Mouse (Mus musculus): ENCODE measurements at regions not wholly inside any gene's neighbourhood (a gene's known extent, or its start where the extent isn't known, plus 50 kb on each side); places are given as distances from the start of the nearest gene placed in this dataset.
"Not testable (repeated sequence)": the region's sequence is repeated elsewhere in the genome, so short reads cannot be mapped to it uniquely, and the experiment has no call there.

DNA sequence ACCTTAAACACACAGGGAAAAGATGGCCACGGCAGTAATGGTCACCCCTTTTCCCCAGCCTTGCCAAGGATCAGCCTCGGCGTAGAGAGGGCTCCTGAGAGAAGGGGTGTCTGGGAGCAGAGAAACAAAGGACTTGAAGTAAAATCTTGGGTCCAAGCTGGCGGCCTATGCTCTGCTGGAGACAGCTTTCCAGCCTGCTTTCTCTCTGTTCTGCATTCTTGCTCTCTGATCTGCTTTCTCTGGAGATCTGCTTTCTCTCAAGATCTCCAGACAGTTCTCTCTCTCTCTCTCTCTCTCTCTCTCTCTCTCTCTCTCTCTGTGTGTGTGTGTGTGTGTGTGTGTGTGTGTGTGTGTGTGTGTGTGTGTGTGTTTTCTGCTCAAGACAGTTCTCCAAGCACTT is 140.3 kb downstream of the Sptssa start:
- H3K9ac ChIP-seq; H3K4me1 ChIP-seq; H3K9me3 ChIP-seq; H3K4me3 ChIP-seq (replicated peaks); H3K4me2 ChIP-seq; H3K36me3 ChIP-seq; H3K27me3 ChIP-seq (replicated peaks): not testable (repeated sequence)
- H3K27ac ChIP-seq: peak overlapping the region; percentile 76
- WGBS: 44% methylated on average over 4 of the region's 4 CpGs
- ATAC-seq (ENCODE audit: insufficient read depth, low FRiP score, low read depth): peak; percentile 27; the same call in 1 of the 2 replicates

DNA sequence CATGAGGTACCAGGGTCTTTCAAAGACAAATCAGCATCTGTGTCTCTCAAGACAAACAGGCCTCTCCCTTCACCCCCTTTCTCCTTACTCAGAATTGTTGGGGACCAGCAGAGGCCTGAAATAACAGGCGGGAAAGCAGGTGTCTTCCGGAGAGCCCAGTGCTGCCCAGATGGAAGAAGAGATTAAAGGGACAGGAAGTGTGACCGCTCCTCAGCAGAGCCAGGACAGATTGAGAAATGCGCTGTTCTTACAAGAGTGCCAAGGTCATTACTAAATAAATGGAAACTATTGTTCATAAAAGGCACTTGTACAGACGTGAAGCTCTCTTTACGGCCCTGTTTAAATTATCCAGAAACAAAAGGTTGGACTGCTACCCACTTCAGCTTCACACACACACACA is 146.5 kb downstream of the Sptssa start:
- Histone ChIP-seq H3K27ac (peak overlapping the region; percentile 60), H3K36me3 (no peaks in the 10 kb centered on the region), H3K9ac (no peak overlapping the region), H3K9me3 (no peaks in the 10 kb centered on the region), H3K27me3 (replicated peaks) (no peaks in the 10 kb centered on the region), H3K4me3 (replicated peaks) (no peak overlapping the region), H3K4me1 (no peaks in the 10 kb centered on the region; the same call in 1 of the 2 replicates), H3K4me2 (no peak overlapping the region)
- WGBS: 29% methylated on average over 6 of the region's 6 CpGs
- ATAC-seq (ENCODE audit: insufficient read depth, low FRiP score, low read depth): no peak; the same call in 1 of the 2 replicates

DNA sequence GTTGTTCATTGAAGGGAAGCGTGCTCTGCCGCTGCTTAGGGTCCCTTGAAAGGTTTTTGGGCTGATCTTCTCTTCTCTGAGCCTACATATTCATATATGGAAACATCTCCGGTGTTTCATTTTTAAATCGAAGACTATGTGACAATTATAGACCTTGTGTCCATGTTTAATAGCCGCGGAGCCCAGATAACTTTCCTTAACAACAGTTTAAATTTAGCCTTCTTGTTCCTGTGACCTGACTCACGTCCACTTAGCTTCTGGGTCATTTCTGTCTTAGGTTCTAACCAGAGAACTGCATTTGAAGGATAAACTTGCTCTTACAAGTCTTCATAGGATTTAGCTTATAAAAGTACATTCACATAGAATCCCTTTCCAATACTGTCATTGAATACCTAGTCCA is 153.6 kb downstream of the Sptssa start:
- no peak for ATAC-seq (ENCODE audit: insufficient read depth, low FRiP score, low read depth)
- Histone ChIP-seq H3K9me3 (no peaks in the 10 kb centered on the region), H3K9ac (no peak overlapping the region), H3K27me3 (replicated peaks) (no peaks in the 10 kb centered on the region), H3K4me3 (replicated peaks) (no peak overlapping the region), H3K36me3 (no peaks in the 10 kb centered on the region), H3K4me1 (no peaks in the 10 kb centered on the region), H3K4me2 (no peak overlapping the region), H3K27ac (0 out of 2 replicates have a peak overlapping the region, but pooled peaks have one; percentile 4)
- WGBS: 84% methylated on average over 7 of the region's 7 CpGs

DNA sequence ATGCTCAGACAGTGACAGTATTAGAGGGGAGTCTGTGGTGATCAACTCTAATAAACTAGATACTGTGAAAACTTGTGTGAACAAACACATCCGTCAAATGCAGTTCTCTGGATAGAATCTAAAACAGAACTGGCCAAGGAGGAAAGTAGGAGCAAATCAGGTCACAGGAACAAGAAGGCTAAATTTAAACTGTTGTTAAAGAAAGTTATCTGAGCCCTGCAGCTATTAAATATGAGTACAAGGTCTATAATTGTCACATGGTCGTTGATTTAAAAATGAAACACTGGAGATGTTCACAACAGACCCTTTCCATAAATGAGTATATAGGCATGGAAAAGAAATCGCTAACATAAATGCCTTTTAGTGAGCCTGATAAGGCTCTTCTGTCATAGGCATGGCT is 156.4 kb downstream of the Sptssa start:
- no peaks in the 10 kb centered on the region for H3K27me3 ChIP-seq (replicated peaks)
- 0 out of 2 replicates have a peak, but pooled peaks cover 4% of the 10 kb centered on the region for H3K4me1 ChIP-seq
- no peak overlapping the region for H3K27ac ChIP-seq
- ATAC-seq (ENCODE audit: insufficient read depth, low FRiP score, low read depth): no peak
- 60% methylated on average over 3 of the region's 3 CpGs for WGBS
- no peaks in the 10 kb centered on the region for H3K36me3 ChIP-seq
- no peak overlapping the region for H3K4me2 ChIP-seq
- no peaks in the 10 kb centered on the region for H3K9me3 ChIP-seq
- H3K4me3 ChIP-seq (replicated peaks): no peak overlapping the region
- H3K9ac ChIP-seq: no peak overlapping the region

DNA sequence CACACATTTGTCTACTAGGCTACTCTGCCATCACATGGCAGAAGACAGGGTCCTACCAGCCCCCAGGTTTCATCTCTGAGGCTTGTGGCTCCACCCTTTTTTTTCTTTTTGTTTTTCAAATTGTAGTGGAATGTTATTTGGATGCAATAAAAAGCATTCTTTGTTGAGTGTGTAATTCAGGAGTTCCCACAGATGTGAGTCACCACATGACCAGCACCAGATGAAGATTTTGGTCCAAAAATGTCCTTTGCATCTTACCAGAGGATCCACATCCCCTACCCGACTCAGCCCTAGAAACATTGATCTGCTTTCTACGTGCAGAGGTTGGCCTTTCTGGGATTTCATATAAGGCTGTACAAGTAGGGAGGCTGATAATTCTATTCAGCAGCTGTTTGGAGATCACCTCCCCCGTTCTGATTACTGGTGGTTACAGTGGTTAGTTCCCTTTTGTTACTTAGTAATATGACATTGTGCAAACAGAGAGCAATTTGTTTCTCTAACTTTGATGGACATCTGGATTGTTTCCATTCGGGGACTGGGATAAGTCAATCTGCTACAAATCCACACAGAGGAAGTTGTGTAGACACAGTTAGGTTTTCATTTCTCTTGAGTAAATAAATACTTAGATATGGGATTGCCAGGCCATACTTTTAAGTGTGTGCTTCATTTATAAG is 160.5 kb downstream of the Sptssa start:
- Histone ChIP-seq H3K9me3 (no peaks in the 10 kb centered on the region), H3K9ac (no peak overlapping the region), H3K4me3 (replicated peaks) (no peak overlapping the region), H3K4me2 (no peak overlapping the region), H3K4me1 (0 out of 2 replicates have a peak, but pooled peaks cover 10% of the 10 kb centered on the region), H3K27ac (peak overlapping the region; percentile 37), H3K27me3 (replicated peaks) (no peaks in the 10 kb centered on the region), H3K36me3 (no peaks in the 10 kb centered on the region)
- ATAC-seq (ENCODE audit: insufficient read depth, low FRiP score, low read depth): peak; percentile 5; the same call in 1 of the 2 replicates
- 29% methylated on average over 4 of the region's 4 CpGs for WGBS

DNA sequence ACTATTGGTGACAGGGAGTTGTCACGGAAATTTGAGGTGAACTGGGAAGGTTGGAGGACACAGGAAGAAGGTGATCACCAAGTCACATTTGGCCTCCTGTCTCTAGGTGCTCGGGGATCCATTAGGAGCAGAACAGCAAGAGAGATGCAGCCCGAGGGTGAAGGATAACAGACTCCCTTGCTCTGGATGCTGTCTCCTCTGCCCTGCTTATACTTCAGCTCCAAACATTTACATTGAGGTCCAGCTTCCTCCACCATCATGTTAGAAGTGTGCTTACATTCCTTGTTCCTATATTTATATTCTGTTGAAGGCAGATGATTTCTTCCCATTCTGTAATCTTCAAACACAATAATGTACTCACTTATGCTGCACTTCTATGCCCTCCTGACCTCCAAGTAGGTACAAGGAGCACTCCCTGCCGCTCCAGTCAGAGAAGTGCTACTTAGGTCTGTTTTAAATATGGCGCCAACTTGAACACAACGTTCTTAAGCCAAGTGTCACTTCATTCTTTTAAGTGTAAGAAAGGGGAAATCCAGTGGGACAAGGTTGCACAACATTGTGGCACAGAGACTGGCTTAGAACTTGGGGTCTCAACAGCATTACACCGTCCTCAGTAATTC is 161.5 kb downstream of the Sptssa start:
- H3K9me3 ChIP-seq: no peaks in the 10 kb centered on the region
- no peak overlapping the region for H3K9ac ChIP-seq
- 0 out of 2 replicates have a peak, but pooled peaks cover 10% of the 10 kb centered on the region for H3K4me1 ChIP-seq
- H3K27me3 ChIP-seq (replicated peaks): no peaks in the 10 kb centered on the region
- no peak overlapping the region for H3K4me3 ChIP-seq (replicated peaks)
- no peaks in the 10 kb centered on the region for H3K36me3 ChIP-seq
- H3K4me2 ChIP-seq: no peak overlapping the region
- peak overlapping the region; percentile 67 for H3K27ac ChIP-seq
- ATAC-seq (ENCODE audit: insufficient read depth, low FRiP score, low read depth): peak; percentile 33; the same call in 1 of the 2 replicates
- 47% methylated on average over 7 of the region's 7 CpGs for WGBS

DNA sequence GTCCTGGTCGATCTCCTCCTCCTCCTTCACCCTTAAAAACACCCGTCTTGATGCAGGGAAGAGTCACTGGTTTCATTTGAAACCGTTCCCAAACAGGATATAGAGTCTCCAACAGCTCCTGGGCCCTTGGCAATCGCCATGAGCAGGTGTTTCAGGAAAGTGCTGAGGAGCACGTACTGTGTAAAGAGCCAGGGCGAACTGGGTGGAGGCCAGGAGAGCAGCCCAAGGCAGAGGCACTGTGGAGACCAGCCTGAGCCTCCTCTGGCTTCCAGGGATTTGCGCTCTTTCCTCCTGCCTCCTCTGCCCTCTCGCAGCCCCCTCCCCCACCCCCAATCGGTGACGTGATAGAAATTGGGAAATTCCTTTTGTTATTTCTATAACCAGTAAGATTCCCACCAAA is 163.6 kb downstream of the Sptssa start:
- no peaks in the 10 kb centered on the region for H3K9me3 ChIP-seq
- H3K9ac ChIP-seq: no peak overlapping the region
- 45% methylated on average over 10 of the region's 10 CpGs for WGBS
- H3K36me3 ChIP-seq: no peaks in the 10 kb centered on the region
- H3K4me3 ChIP-seq (replicated peaks): no peak overlapping the region
- H3K27ac ChIP-seq: peak overlapping the region; percentile 62; the same call in 1 of the 2 replicates
- ATAC-seq (ENCODE audit: insufficient read depth, low FRiP score, low read depth): no peak
- H3K27me3 ChIP-seq (replicated peaks): no peaks in the 10 kb centered on the region
- H3K4me1 ChIP-seq: 0 out of 2 replicates have a peak, but pooled peaks cover 10% of the 10 kb centered on the region
- H3K4me2 ChIP-seq: no peak overlapping the region

DNA sequence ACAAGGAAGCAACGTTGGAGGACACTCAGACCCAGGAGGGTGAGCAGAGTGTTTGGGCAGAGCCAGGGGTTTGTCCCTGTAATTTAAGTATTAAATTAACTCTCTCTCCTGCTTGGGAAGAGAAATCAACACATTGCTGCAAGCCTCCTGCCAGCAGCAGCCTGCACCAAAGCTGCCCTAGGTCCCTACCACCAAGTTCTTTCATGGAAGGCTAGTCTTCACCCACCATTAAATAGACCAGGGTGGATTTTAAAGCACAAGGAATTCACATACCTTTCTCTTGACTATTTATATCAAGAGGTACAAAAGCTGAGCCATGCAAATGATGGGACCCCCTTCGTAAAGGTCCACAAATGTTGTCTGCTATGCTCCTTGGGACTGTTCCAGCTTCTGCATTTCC is 165.9 kb downstream of the Sptssa start:
- Histone ChIP-seq H3K4me2 (no peak overlapping the region), H3K36me3 (no peaks in the 10 kb centered on the region), H3K9ac (no peak overlapping the region), H3K4me3 (replicated peaks) (no peak overlapping the region), H3K27ac (no peak overlapping the region), H3K9me3 (no peaks in the 10 kb centered on the region), H3K4me1 (0 out of 2 replicates have a peak, but pooled peaks cover 6% of the 10 kb centered on the region), H3K27me3 (replicated peaks) (no peaks in the 10 kb centered on the region)
- ATAC-seq (ENCODE audit: insufficient read depth, low FRiP score, low read depth): no peak
- 80% methylated on average over 2 of the region's 2 CpGs for WGBS

DNA sequence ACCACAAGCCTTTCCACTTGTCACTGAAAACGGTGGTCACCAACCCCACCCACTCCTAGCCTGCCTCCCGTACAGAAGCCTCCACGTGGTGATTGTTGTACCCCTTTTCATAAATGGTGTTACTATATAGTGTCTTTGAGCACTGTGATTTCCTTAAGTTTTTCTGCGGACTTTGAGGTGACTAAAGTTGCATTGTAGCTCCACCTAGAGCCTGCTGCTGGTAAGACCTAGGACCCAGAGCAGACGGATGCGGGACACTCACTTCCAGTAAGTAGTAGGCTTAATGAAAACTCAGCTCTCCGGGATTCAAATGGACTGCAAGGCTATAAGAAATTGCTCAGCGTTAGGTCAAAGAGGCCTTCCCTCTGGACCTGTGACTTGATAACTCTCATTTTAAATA is 166.7 kb downstream of the Sptssa start:
- WGBS: 3% methylated on average over 8 of the region's 8 CpGs
- Histone ChIP-seq H3K9ac (no peak overlapping the region), H3K36me3 (no peaks in the 10 kb centered on the region), H3K27me3 (replicated peaks) (no peaks in the 10 kb centered on the region), H3K9me3 (no peaks in the 10 kb centered on the region), H3K4me3 (replicated peaks) (no peak overlapping the region), H3K4me2 (0 out of 2 replicates have a peak overlapping the region, but pooled peaks have one; percentile 25), H3K27ac (no peak overlapping the region), H3K4me1 (0 out of 2 replicates have a peak, but pooled peaks cover 6% of the 10 kb centered on the region)
- ATAC-seq (ENCODE audit: insufficient read depth, low FRiP score, low read depth): peak; percentile 76; the same call in 1 of the 2 replicates

DNA sequence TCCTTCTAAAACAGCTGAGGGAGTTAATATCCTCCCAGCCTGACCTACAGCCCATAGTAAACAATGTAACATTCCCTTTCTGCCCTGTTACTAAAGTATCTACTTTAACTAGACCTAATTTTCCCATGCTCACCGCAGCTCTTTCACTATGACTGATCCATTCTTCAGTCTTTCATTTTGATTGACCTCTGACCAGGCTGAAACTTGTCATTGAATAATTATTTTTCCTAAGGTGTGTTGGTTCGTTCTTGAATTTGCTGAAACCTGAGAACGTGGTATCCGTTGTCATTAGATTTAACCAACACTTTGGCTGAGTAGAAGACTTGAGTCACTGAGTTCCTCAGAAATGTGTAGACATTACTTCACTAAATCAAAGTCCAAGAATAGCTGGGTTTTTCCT is 168.7 kb downstream of the Sptssa start:
- H3K4me2 ChIP-seq: no peak overlapping the region
- 72% methylated on average over 4 of the region's 4 CpGs for WGBS
- no peaks in the 10 kb centered on the region for H3K36me3 ChIP-seq
- no peak overlapping the region for H3K27ac ChIP-seq
- no peaks in the 10 kb centered on the region for H3K9me3 ChIP-seq
- H3K27me3 ChIP-seq (replicated peaks): no peaks in the 10 kb centered on the region
- ATAC-seq (ENCODE audit: insufficient read depth, low FRiP score, low read depth): no peak
- H3K9ac ChIP-seq: no peak overlapping the region
- 0 out of 2 replicates have a peak, but pooled peaks cover 1% of the 10 kb centered on the region for H3K4me1 ChIP-seq
- no peak overlapping the region for H3K4me3 ChIP-seq (replicated peaks)

DNA sequence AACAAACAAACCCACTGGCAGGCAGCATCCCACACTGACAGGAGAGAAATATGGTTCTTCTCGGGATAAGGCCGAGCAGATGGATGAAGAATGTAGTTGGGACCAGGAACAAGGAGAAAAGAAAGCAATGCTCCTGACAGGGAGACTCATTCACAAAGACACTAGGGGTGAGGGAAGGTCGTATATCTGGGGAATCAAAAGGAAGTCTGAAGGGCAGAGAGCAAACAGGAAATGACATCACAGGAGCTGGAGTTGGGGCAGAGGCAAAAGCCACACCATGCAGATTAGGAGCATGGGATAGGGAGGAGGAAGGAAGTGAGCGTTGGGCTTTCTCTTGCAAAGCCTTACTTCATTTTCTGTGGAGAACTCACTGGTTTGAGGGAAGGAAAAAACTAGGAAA is 174.4 kb downstream of the Sptssa start:
- H3K36me3 ChIP-seq: no peaks in the 10 kb centered on the region
- 49% methylated on average over 4 of the region's 4 CpGs for WGBS
- H3K4me1 ChIP-seq: no peaks in the 10 kb centered on the region
- no peak overlapping the region for H3K4me2 ChIP-seq
- H3K4me3 ChIP-seq (replicated peaks): no peak overlapping the region
- no peak overlapping the region for H3K9ac ChIP-seq
- no peaks in the 10 kb centered on the region for H3K9me3 ChIP-seq
- no peak overlapping the region for H3K27ac ChIP-seq
- ATAC-seq (ENCODE audit: insufficient read depth, low FRiP score, low read depth): no peak
- H3K27me3 ChIP-seq (replicated peaks): no peaks in the 10 kb centered on the region

DNA sequence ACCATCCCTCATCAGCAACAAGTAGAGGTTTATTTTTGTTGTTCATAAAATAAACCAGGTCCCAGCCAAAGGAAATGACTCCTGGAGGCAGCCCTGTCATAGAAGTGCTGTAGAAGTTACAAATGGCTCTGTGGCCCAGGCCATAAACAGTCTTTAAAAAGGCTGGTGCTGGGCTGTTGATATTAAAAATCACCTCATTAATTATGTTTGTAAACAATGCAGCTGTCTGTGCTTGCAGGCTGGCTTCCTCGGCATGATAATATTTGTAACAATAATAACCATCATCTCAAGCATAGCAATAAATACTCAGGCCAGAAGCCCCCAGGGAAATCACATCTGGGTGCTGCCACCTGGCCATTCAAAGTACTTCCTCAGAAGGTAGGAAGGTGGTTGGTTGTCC is 176.5 kb downstream of the Sptssa start:
- no peak overlapping the region for H3K9ac ChIP-seq
- H3K27me3 ChIP-seq (replicated peaks): no peaks in the 10 kb centered on the region
- H3K4me1 ChIP-seq: no peaks in the 10 kb centered on the region
- H3K4me3 ChIP-seq (replicated peaks): no peak overlapping the region
- WGBS: 22% methylated on average over 1 of the region's 1 CpGs
- ATAC-seq (ENCODE audit: insufficient read depth, low FRiP score, low read depth): no peak
- H3K9me3 ChIP-seq: no peaks in the 10 kb centered on the region
- no peak overlapping the region for H3K27ac ChIP-seq
- H3K36me3 ChIP-seq: no peaks in the 10 kb centered on the region
- no peak overlapping the region for H3K4me2 ChIP-seq

All from stomach, embryonic 15.5 days (tissue).